ENCODE assay signal across 1 mouse cellular context in the genomic region with DNA sequence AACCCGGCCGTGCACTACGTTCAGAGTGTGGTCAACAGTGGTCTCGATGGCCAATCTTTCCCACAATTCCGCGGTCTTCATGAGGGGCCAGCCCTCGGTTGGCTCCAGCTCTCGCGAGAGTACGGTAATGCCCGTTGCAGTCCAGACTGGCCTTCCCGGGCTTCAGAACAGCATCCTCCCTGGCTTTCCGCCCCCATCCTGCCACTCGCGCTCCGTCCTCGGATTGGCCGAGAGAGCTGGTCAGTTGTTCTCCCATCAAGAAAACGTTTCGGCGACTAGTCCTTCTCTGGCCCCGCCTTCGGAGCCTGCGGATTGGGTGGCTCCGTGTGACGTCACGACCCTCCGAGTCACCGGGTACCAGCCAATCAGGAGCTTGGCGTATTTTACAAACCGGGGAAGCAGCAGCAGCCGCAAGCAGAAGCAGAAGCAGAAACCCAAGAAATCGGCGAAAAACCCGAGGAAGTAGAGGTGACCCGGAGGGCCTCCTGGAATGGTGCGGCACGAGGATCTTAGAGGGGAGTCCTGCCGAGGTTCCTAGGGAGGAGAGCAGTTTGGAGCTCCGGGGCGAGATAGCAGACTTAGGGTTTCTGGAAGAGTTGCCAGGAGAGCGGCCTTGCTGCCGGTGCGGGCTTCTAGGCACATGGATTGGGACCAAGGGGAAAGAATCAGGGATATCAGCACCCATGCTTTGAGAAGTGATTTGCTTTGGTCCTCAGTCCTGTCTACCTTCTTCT.
A peak's percentile ranks its signal among the peaks of the same experiment; 100 is the strongest.
TF ChIP-seq lines count a peak whose summit lies in the region.

No protein-coding gene starts in this region.

TF ChIP-seq in myocyte, 11 proteins besides CTCF, POLR2A, EP300 and RAD21:
- no peak for TF ChIP-seq CEBPB (IDR thresholded peaks at IDR 0.05; ENCODE audit: insufficient read depth, poor library complexity, severe bottlenecking)
- peak; percentile 94 for TF ChIP-seq POLR2AphosphoS2 (IDR thresholded peaks at IDR 0.05; ENCODE audit: insufficient read length, low read depth)
- no peak for TF ChIP-seq REST (IDR thresholded peaks at IDR 0.05; ENCODE audit: insufficient read depth, insufficient read length)
- peak; percentile 26 for TF ChIP-seq MAX (IDR thresholded peaks at IDR 0.05; ENCODE audit: low read depth)
- peak in 1 of 3 experiments; percentile 1 for TF ChIP-seq MYOD1 (IDR thresholded peaks at IDR 0.05; ENCODE audit: control insufficient read depth in 1 of 3, insufficient read length in 2 of 3, low read depth in 2 of 3)
- TF ChIP-seq E2F4 (IDR thresholded peaks at IDR 0.05; ENCODE audit: insufficient read depth), result peak; percentile 99
